Mouse (Mus musculus) frontal cortex, postnatal 14 days (tissue): ENCODE results near the gene Mrpl18.
A peak's percentile ranks its signal among the peaks of the same experiment; 100 is the strongest.
"Not testable (repeated sequence)": the region's sequence is repeated elsewhere in the genome, so short reads cannot be mapped to it uniquely, and the experiment has no call there.

Experiments
- DNase-seq, 2 experiments: peaks; one replicate each; pipeline ENCODE4 v3.0.0; 2022; ENCODE audit warnings: low spot score in 2 of 2

Mrpl18 gene

GRCm38 (mm10) chr17:12910391-12910790 lies 5.8 kb downstream of the Mrpl18 start:
- no peak for DNase-seq

GRCm38 (mm10) chr17:12909361-12910280 lies 6.5 kb downstream of the Mrpl18 start, which contains the start of gene Pnldc1:
Pnldc1 (minus strand) TSS chr17:12910230.
- no peak for DNase-seq

GRCm38 (mm10) chr17:12906436-12906835 lies 9.7 kb downstream of the Mrpl18 start:
- DNase-seq = no peak

- DNase-seq = no peak
Observed at GRCm38 (mm10) chr17:12905810-12906209, 10.3 kb downstream of the Mrpl18 start.

GRCm38 (mm10) chr17:12904349-12904748 lies 11.8 kb downstream of the Mrpl18 start:
- no peak for DNase-seq

GRCm38 (mm10) chr17:12903372-12904333 lies 12.5 kb downstream of the Mrpl18 start:
- no peak for DNase-seq

GRCm38 (mm10) chr17:12902291-12902690 lies 13.9 kb downstream of the Mrpl18 start:
- DNase-seq = no peak

GRCm38 (mm10) chr17:12898607-12899006 lies 17.5 kb downstream of the Mrpl18 start:
- not testable (repeated sequence) for DNase-seq

- no peak for DNase-seq
Observed at GRCm38 (mm10) chr17:12897674-12898073, 18.5 kb downstream of the Mrpl18 start.

GRCm38 (mm10) chr17:12892033-12892432 lies 24.1 kb downstream of the Mrpl18 start:
- no peak for DNase-seq

- no peak for DNase-seq
Observed at GRCm38 (mm10) chr17:12891054-12891453, 25.1 kb downstream of the Mrpl18 start.

- no peak for DNase-seq
Observed at GRCm38 (mm10) chr17:12887021-12887775, 28.9 kb downstream of the Mrpl18 start.

- DNase-seq = no peak
Observed at GRCm38 (mm10) chr17:12886620-12887019, 29.5 kb downstream of the Mrpl18 start.

GRCm38 (mm10) chr17:12881216-12881615 lies 34.9 kb downstream of the Mrpl18 start:
- no peak for DNase-seq

- peak; percentile 73 to 86 for DNase-seq
Observed at GRCm38 (mm10) chr17:12880178-12880577, 36.0 kb downstream of the Mrpl18 start.

- no peak for DNase-seq
Observed at GRCm38 (mm10) chr17:12875734-12876133, 40.4 kb downstream of the Mrpl18 start, which contains the start of gene Mrgprh. Mrgprh (plus strand) TSS chr17:12876034.

- no peak for DNase-seq
Observed at GRCm38 (mm10) chr17:12872275-12873028, 43.7 kb downstream of the Mrpl18 start.

GRCm38 (mm10) chr17:12868640-12869039 lies 47.5 kb downstream of the Mrpl18 start:
- no peak for DNase-seq

- DNase-seq = no peak
Observed at GRCm38 (mm10) chr17:12868043-12868442, 48.1 kb downstream of the Mrpl18 start, which contains the start of gene Mas1. Mas1 (minus strand) TSS chr17:12868143.

- DNase-seq = no peak
Observed at GRCm38 (mm10) chr17:12866853-12867252, 49.3 kb downstream of the Mrpl18 start.

GRCm38 (mm10) chr17:12865407-12865806 lies 50.7 kb downstream of the Mrpl18 start:
- no peak for DNase-seq
